Mouse (Mus musculus) natural killer cell, adult 2 months (primary cell): Measurements from ENCODE around the gene Rspo4.

ENCODE experiments used
- DNase-seq, 2 experiments: peaks; one replicate each; pipeline ENCODE4 v3.0.0; 2022; ENCODE audit warnings: low spot score in 2 of 2

Gene Rspo4

GRCm38 (mm10) chr2:151910919-151911500, 68.3 kb downstream of the Rspo4 start, which contains the start of gene Angpt4:
Gene Angpt4, plus strand, starts transcription at chr2:151911210.
- no peak for DNase-seq

GRCm38 (mm10) chr2:151911751-151912150, 69.0 kb downstream of the Rspo4 start:
- DNase-seq = no peak

- DNase-seq = no peak
Observed at GRCm38 (mm10) chr2:151914120-151914519, 71.4 kb downstream of the Rspo4 start.

- DNase-seq = no peak
Observed at GRCm38 (mm10) chr2:151915111-151915510, 72.4 kb downstream of the Rspo4 start.

- no peak for DNase-seq
Observed at GRCm38 (mm10) chr2:151916061-151916831, 73.5 kb downstream of the Rspo4 start.

GRCm38 (mm10) chr2:151919140-151919539, 76.4 kb downstream of the Rspo4 start:
- no peak for DNase-seq

GRCm38 (mm10) chr2:151921068-151921467, 78.3 kb downstream of the Rspo4 start:
- no peak for DNase-seq

GRCm38 (mm10) chr2:151921596-151921995, 78.9 kb downstream of the Rspo4 start:
- DNase-seq = no peak
